In the genomic region with DNA sequence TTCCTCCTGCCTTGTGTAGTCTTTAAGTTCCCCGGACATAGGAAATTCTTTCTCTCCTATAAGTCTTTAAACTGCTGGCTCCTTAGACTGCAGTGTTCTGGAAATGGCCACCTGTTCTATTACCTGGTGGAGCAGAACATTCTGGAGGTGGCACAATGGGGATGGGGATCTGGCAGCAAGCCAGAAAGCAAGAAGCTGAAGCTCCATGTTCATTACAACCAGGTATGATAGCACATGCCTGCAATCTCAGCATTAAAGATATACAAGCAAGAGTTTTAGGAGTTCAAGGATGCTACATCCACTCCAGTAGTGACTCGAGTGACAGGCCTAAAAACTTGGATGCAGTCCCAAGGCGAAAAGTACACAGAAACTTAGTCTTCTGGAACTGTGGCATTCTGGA, we compare ENCODE assay signal across 29 mouse cellular contexts. TPM values are rescaled to one million over a fixed set of nuclear protein-coding genes. Genes with fewer than 3 reads are reported as not detected.
"Had no signal": no experiment of that assay in that cellular context is flagged by ENCODE, and none has a peak within 500 bp of the region (broad histone marks: within the 10 kb centered on the region; RNA-seq: fewer than 3 reads in every experiment).

No protein-coding gene starts in this region.

- DNase-seq: gastrocnemius, adult 2 months; gastrocnemius, postnatal 10 days; gastrocnemius, postnatal 25 days; heart, postnatal 14 days; heart, postnatal 4 days; kidney, adult 18-20 months; kidney, adult 8-10 months; kidney, postnatal 10 days; kidney, postnatal 25 days; kidney, postnatal 4 days; liver had no signal

- H3K4me1 ChIP-seq: heart, embryonic 13.5 days; heart, embryonic 15.5 days; hindbrain, embryonic 10.5 days; hindbrain, embryonic 12.5 days; intestine, embryonic 15.5 days; liver, embryonic 12.5 days had no signal

- H3K27ac ChIP-seq: gastrocnemius, adult 2 months; heart, adult 2 months; heart, embryonic 13.5 days; heart, embryonic 15.5 days; hindbrain, embryonic 10.5 days; hindbrain, embryonic 12.5 days; hindbrain, embryonic 14.5 days; intestine, embryonic 15.5 days; layer of hippocampus, adult 2 months; left cerebral cortex, adult 2 months; limb, embryonic 10.5 days; limb, embryonic 12.5 days; liver, embryonic 12.5 days had no signal

- H3K4me2 ChIP-seq: heart, embryonic 11.5 days; heart, embryonic 13.5 days; heart, embryonic 15.5 days; hindbrain, embryonic 12.5 days; hindbrain, embryonic 14.5 days; intestine, embryonic 15.5 days; limb, embryonic 12.5 days; liver, embryonic 12.5 days had no signal

- H3K36me3 ChIP-seq: heart, embryonic 13.5 days; heart, embryonic 15.5 days; hindbrain, embryonic 10.5 days; hindbrain, embryonic 12.5 days; intestine, embryonic 15.5 days; limb, embryonic 10.5 days; limb, embryonic 12.5 days; liver, embryonic 12.5 days had no signal

- H3K4me3 ChIP-seq: gastrocnemius, adult 2 months; heart, adult 2 months; heart, embryonic 13.5 days; heart, embryonic 15.5 days; hindbrain, embryonic 10.5 days; hindbrain, embryonic 12.5 days; intestine, embryonic 15.5 days; layer of hippocampus, adult 2 months; left cerebral cortex, adult 2 months; limb, embryonic 10.5 days; limb, embryonic 12.5 days; liver, embryonic 12.5 days had no signal

- H3K9me3 ChIP-seq: heart, embryonic 13.5 days; heart, embryonic 15.5 days; hindbrain, embryonic 10.5 days; hindbrain, embryonic 12.5 days; intestine, embryonic 15.5 days; limb, embryonic 10.5 days; limb, embryonic 12.5 days; liver, embryonic 12.5 days had no signal

- H3K9ac ChIP-seq: heart, embryonic 13.5 days; heart, embryonic 15.5 days; hindbrain, embryonic 12.5 days; hindbrain, embryonic 14.5 days; intestine, embryonic 15.5 days; limb, embryonic 12.5 days; liver, embryonic 12.5 days had no signal

- ATAC-seq: hindbrain, embryonic 16.5 days; inflammation-experienced regulatory T-cells, adult 6 months; intestine, embryonic 15.5 days; intestine, postnatal 0 days; liver, embryonic 12.5 days had no signal

RNA-seq across cellular contexts. Expression of a gene that starts 7.7 kb away (rescaled TPM):
- polyA plus RNA-seq: heart, adult 2 months; heart, embryonic 11.5 days; heart, embryonic 13.5 days; heart, embryonic 15.5 days; heart, postnatal 0 days; hindbrain, embryonic 10.5 days; hindbrain, embryonic 12.5 days; inflammation-experienced regulatory T-cells, adult 6 months; intestine, embryonic 15.5 days; intestine, postnatal 0 days; kidney, embryonic 14.5 days; limb, embryonic 12.5 days; liver, embryonic 12.5 days had no signal
